Mouse (Mus musculus): ENCODE measurements around the gene Dtx1.

Dtx1 gene

GRCm38 (mm10) chr5:120706541-120706940, 5.2 kb downstream of the Dtx1 start:
- CTCF ChIA-PET: interaction anchor here (0.7 to 1.6 kb wide), 2 partner anchors 10 to 19 kb away, joined by 6 to 15 read pairs; no protein-coding TSS in a partner anchor

GRCm38 (mm10) chr5:120704421-120704820, 7.3 kb downstream of the Dtx1 start:
- CTCF ChIA-PET: interaction anchor here (0.6 kb wide), 1 partner anchor 21 kb away, joined by 4 read pairs; no protein-coding TSS in a partner anchor

- CTCF ChIA-PET: no interaction called here
These were observed 8.1 kb downstream of the Dtx1 start for GRCm38 (mm10) chr5:120703660-120704059.

- CTCF ChIA-PET: no interaction called here
These were observed 8.8 kb downstream of the Dtx1 start for GRCm38 (mm10) chr5:120702969-120703368.

GRCm38 (mm10) chr5:120702421-120702820, 9.3 kb downstream of the Dtx1 start:
- CTCF ChIA-PET: no interaction called here

GRCm38 (mm10) chr5:120700996-120701790, 10.5 kb downstream of the Dtx1 start:
- CTCF ChIA-PET: no interaction called here

GRCm38 (mm10) chr5:120698801-120699391, 12.8 kb downstream of the Dtx1 start:
- CTCF ChIA-PET: no interaction called here

GRCm38 (mm10) chr5:120698181-120698580, 13.5 kb downstream of the Dtx1 start:
- CTCF ChIA-PET: no interaction called here

GRCm38 (mm10) chr5:120696865-120697264, 14.9 kb downstream of the Dtx1 start:
- CTCF ChIA-PET: interaction anchor here (0.9 to 1.7 kb wide), 5 partner anchors 9 to 14 kb away, joined by 3 to 7 read pairs (median 6); no protein-coding TSS in a partner anchor

- CTCF ChIA-PET: interaction anchor here (0.6 to 1.7 kb wide), 6 partner anchors 9 to 123 kb away, joined by 3 to 7 read pairs (median 5); no protein-coding TSS in a partner anchor
These were observed 15.5 kb downstream of the Dtx1 start for GRCm38 (mm10) chr5:120696057-120696743.

- CTCF ChIA-PET: interaction anchor here (0.6 kb wide), 1 partner anchor 30 kb away, joined by 3 read pairs; no protein-coding TSS in a partner anchor
These were observed 17.0 kb downstream of the Dtx1 start for GRCm38 (mm10) chr5:120694695-120695074.

- CTCF ChIA-PET: interaction anchor here (0.6 kb wide), 1 partner anchor 29 kb away, joined by 3 read pairs; no protein-coding TSS in a partner anchor
These were observed 17.6 kb downstream of the Dtx1 start for GRCm38 (mm10) chr5:120693931-120694694.

- CTCF ChIA-PET: interaction anchor here (0.6 kb wide), 1 partner anchor 14 kb away, joined by 3 read pairs; no protein-coding TSS in a partner anchor
These were observed 19.7 kb downstream of the Dtx1 start for GRCm38 (mm10) chr5:120692034-120692433.

- CTCF ChIA-PET: interaction anchor here (0.6 kb wide), 2 partner anchors 44 to 97 kb away, joined by 3 to 5 read pairs; no protein-coding TSS in a partner anchor
These were observed 21.3 kb downstream of the Dtx1 start for GRCm38 (mm10) chr5:120690417-120690816.

GRCm38 (mm10) chr5:120688434-120688833, 23.3 kb downstream of the Dtx1 start:
- CTCF ChIA-PET: interaction anchor here (0.6 to 1.2 kb wide), 4 partner anchors 8 to 178 kb away, joined by 3 to 4 read pairs (median 3); partner anchors contain the start of gene Slc8b1

- CTCF ChIA-PET: interaction anchor here (0.9 to 1.3 kb wide), 5 partner anchors 9 to 177 kb away, joined by 3 to 15 read pairs (median 4); partner anchors contain the start of gene Slc8b1
These were observed 23.8 kb downstream of the Dtx1 start for GRCm38 (mm10) chr5:120687897-120688296.

GRCm38 (mm10) chr5:120687484-120687851, 24.3 kb downstream of the Dtx1 start:
- CTCF ChIA-PET: interaction anchor here (0.9 to 1.3 kb wide), 5 partner anchors 9 to 177 kb away, joined by 3 to 15 read pairs (median 4); partner anchors contain the start of gene Slc8b1

GRCm38 (mm10) chr5:120686749-120687483, 24.8 kb downstream of the Dtx1 start:
- CTCF ChIA-PET: interaction anchor here (1.0 to 1.3 kb wide), 4 partner anchors 10 to 23 kb away, joined by 4 to 15 read pairs (median 6); no protein-coding TSS in a partner anchor

- CTCF ChIA-PET: interaction anchor here (0.6 to 1.2 kb wide), 3 partner anchors 11 to 1559 kb away, joined by 3 to 6 read pairs (median 4); no protein-coding TSS in a partner anchor
These were observed 26.0 kb downstream of the Dtx1 start for GRCm38 (mm10) chr5:120685678-120686077.
